Mouse (Mus musculus) heart, embryonic 10.5 days (tissue): Measurements from ENCODE around the gene Gcm1. TPM values are rescaled to one million over a fixed set of nuclear protein-coding genes. Genes with fewer than 3 reads are reported as not detected.

Experiments used
- DNase-seq: peaks from one replicate; pipeline ENCODE4 v3.0.0-alpha.2; 2017; ENCODE audit warnings: low spot score
- H3K27ac ChIP-seq: fragments of 300-500 bp; sonication (generic); 2 replicates; pipeline ENCODE4 v1.5.1; 2016; ENCODE audit warnings: mild to moderate bottlenecking
- H3K27me3 ChIP-seq: fragments of 300-500 bp; sonication (generic); 2 replicates; pipeline ENCODE4 v1.6.1; 2016; ENCODE audit warnings: mild to moderate bottlenecking; ENCODE audit not compliant: poor library complexity, insufficient read depth, severe bottlenecking
- H3K36me3 ChIP-seq: fragments of 300-500 bp; sonication (generic); 2 replicates; pipeline ENCODE4 v1.6.1; 2016; ENCODE audit warnings: mild to moderate bottlenecking, moderate library complexity
- H3K4me1 ChIP-seq: fragments of 300-500 bp; sonication (generic); 2 replicates; pipeline ENCODE4 v1.6.1; 2016; ENCODE audit warnings: mild to moderate bottlenecking
- H3K4me3 ChIP-seq: fragments of 300-500 bp; sonication (generic); 2 replicates; pipeline ENCODE4 v1.5.1; 2016; ENCODE audit warnings: mild to moderate bottlenecking, moderate library complexity
- H3K9me3 ChIP-seq: fragments of 300-500 bp; sonication (generic); 2 replicates; pipeline ENCODE4 v1.6.1; 2016; ENCODE audit warnings: mild to moderate bottlenecking, moderate library complexity
- WGBS: fragments of 180-500 bp; shearing (Covaris S2); methylation state at CpG from one replicate; pipeline ENCODE4 v1.1.7; 2016; 5-methylcytosine and 5-hydroxymethylcytosine counted together
- polyA plus RNA-seq: library from polyadenylated mRNA; unstranded; fragments of >200 nt; fragmentation: Nextera tagmentation; extraction: Ambion mirVana; gene quantifications from 2 replicates; pipeline ENCODE4 v1.2.1, GENCODE M21; 2016

Gene Gcm1
- polyA plus RNA-seq, 1 experiment from 2014 or later: not detected

DNA sequence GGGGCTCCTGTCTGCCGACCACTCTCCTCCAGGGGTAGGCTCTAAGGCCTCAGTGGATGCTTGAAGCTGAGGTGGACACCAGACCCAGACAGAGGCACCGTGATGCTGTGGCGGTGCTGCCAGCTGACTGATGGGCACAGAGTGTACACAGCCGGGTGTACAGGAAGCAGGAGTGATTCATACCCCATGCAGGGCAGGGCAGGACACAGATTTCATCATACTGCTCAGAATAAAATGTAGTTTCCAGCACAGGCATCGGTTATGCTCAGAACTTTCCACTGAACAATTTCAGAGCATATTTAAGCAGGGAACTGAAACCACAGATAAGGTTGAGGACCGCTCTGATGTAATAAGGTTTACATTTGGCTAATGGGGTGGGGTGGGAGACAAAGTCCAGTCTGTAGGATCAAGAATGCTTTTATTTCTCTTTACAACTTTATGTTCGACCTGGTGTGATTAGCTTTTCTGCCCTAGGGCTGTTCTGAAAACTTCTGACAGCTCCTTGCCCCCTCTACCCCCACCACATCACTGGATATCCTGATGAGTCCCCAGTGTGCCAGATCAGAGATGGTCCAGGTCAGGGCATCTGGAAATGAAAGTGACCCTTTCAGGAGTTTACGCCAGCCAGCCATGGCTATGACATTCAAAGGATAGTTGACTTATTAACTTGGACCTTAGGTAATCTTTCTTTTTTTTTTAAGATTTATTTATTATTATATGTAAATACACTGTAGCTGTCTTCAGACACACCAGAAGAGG is 29.4 kb upstream of the Gcm1 start:
- H3K27me3 ChIP-seq: no peaks in the 10 kb centered on the region
- DNase-seq: no peak
- 68% methylated on average over 8 of the region's 8 CpGs for WGBS
- no peak overlapping the region for H3K4me3 ChIP-seq
- peaks cover 26% of the 10 kb centered on the region for H3K4me1 ChIP-seq
- H3K9me3 ChIP-seq: no peaks in the 10 kb centered on the region
- peak overlapping the region; percentile 75; the same call in 1 of the 2 replicates for H3K27ac ChIP-seq
- H3K36me3 ChIP-seq: no peaks in the 10 kb centered on the region

DNA sequence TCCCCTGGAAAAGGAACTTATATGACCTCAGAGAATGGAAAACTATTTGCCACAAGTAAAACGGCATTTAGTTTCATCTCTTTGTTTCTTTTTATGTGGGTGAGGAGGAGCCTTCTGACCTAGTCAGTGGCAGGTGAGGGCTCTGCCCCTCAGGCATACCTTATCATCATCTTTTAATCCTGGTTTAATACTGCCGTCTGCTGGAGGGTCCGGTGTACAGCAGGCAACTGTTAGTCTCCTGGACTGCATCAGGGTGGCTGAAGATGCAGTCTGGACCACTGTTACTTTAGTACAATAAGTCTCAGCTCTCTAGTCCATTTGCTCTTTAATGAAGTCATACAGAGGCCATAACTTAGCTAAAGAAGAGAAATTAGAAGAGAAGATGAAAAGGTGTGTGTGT is 26.9 kb upstream of the Gcm1 start:
- 18% methylated on average over 3 of the region's 3 CpGs for WGBS
- no peaks in the 10 kb centered on the region for H3K27me3 ChIP-seq
- H3K9me3 ChIP-seq: no peaks in the 10 kb centered on the region
- DNase-seq: no peak
- H3K36me3 ChIP-seq: no peaks in the 10 kb centered on the region
- no peak overlapping the region for H3K4me3 ChIP-seq
- H3K27ac ChIP-seq: no peak overlapping the region
- peaks cover 24% of the 10 kb centered on the region for H3K4me1 ChIP-seq

DNA sequence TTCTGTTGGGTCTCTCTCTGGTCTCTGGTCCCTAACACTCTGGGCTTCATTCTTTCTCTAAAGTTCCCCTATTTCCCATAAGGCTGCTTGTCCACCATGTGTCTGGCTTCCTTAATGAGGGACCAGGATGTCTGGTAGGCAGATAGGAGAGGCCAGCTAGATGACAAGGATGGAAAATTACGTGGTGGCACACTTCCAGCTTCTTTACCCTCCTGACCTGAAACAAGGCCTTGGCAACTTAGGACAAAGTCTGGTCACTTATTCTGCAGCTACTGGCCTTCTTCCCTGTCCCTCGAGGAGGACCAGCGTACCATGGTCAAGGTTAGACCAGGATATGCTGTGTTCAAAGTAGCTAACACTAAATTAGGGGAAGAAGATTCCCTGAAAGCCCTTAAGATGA is 24.6 kb upstream of the Gcm1 start:
- Histone ChIP-seq H3K9me3 (no peaks in the 10 kb centered on the region), H3K4me1 (peaks cover 1% of the 10 kb centered on the region; the same call in 1 of the 2 replicates), H3K27ac (no peak overlapping the region), H3K27me3 (no peaks in the 10 kb centered on the region), H3K4me3 (no peak overlapping the region), H3K36me3 (no peaks in the 10 kb centered on the region)
- DNase-seq: no peak
- WGBS: 72% methylated on average over 3 of the region's 3 CpGs

DNA sequence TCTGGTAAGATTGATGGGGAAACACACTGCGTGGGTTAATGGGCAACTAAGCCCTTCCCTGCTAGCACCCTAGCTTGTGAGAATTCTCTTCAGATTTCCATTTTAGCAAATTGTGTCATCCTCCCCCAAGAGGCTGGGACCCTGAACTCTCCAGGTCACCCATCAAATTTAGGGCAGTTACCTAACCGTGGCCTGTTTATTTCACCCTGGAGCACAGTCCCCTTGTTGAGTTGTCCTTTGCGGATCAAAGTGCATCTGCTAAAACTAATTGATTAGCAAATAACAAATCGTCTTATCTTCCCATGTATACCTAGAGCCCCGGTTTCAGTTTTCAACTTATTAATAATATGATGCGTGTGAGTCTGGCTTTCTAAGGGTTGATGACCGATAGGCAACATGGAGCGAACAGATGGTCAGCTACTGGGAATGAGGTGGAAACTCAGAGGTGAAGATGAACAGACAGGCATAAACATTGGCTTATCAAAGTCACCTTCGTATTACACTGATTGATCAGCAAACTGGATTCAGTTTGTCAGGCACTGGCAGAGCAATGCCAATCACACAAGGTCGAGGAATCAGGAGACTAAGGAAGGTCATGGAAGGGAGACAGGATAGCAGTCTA is 20.8 kb upstream of the Gcm1 start:
- H3K4me1 ChIP-seq: no peaks in the 10 kb centered on the region
- DNase-seq: no peak
- 86% methylated on average over 10 of the region's 10 CpGs for WGBS

DNA sequence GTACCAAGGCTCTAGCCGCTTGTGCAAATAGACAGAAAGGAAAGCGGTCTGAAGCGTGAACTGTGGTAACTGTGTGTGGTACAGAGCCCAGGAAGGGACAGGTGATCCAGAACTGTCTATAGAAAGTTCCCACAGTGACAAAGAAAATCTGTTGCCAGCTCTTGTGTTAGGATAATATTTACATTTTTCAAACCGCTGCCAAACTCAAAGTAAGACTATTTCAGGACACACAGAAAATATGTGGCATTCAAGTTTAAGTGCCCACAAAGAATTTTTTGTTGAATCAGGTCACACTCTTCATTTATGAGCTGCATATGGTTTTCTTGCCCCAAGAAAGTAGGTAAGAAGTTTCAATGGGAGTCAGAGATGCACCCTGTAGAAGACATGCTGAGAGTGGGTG is 18.8 kb upstream of the Gcm1 start:
- no peak for DNase-seq
- Histone ChIP-seq H3K4me1 (no peaks in the 10 kb centered on the region), H3K9me3 (no peaks in the 10 kb centered on the region), H3K36me3 (no peaks in the 10 kb centered on the region), H3K27ac (no peak overlapping the region), H3K27me3 (no peaks in the 10 kb centered on the region), H3K4me3 (no peak overlapping the region)
- WGBS: 90% methylated on average over 4 of the region's 4 CpGs

More for the DNA sequence above, 20.8 kb upstream of the Gcm1 start:
- H3K9me3 ChIP-seq: no peaks in the 10 kb centered on the region
- H3K4me3 ChIP-seq: no peak overlapping the region
- no peak overlapping the region for H3K27ac ChIP-seq
- no peaks in the 10 kb centered on the region for H3K36me3 ChIP-seq
- no peaks in the 10 kb centered on the region for H3K27me3 ChIP-seq

DNA sequence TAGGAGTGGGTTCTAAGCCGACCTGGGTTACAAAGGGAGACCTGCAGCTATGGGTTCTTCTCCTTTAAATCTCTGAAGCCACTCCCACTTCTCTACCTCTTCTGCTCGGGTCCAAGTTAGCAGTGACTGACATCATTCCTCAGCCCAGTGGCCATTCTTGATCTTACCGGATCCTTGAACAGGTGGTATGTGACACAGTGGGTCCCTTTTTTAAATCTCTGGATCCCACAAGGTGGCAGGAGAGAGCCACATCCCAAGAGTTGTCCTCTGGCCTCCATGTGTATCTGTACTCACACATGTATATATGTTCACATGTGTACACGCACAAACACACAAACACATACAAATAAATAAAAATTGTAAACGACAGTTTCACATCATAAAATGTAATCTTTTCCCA is 16.4 kb upstream of the Gcm1 start:
- no peaks in the 10 kb centered on the region for H3K27me3 ChIP-seq
- no peaks in the 10 kb centered on the region for H3K36me3 ChIP-seq
- peaks cover 4% of the 10 kb centered on the region; the same call in 1 of the 2 replicates for H3K4me1 ChIP-seq
- DNase-seq: no peak
- 74% methylated on average over 5 of the region's 5 CpGs for WGBS
- H3K27ac ChIP-seq: no peak overlapping the region
- no peak overlapping the region for H3K4me3 ChIP-seq
- no peaks in the 10 kb centered on the region for H3K9me3 ChIP-seq

DNA sequence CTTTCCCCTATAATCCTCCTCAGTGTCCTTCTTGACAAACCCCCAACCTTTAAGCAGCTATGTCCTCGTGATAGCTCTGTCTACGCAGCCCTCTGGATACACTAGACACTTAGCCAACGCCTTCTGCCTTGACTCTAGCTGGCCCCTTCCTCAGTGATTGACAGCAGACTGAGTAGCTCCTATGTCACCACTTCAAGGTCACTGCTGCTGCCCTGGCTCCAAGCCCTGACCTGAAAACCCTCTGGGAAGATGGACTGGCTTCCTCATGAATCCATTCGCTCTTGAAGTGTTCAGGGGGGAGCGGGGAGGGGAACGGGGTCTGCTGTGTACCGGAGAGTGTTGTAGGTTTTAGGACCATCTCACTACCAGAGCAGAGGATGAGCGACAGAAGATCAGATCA is 15.9 kb upstream of the Gcm1 start:
- Histone ChIP-seq H3K4me1 (peaks cover 4% of the 10 kb centered on the region; the same call in 1 of the 2 replicates), H3K9me3 (no peaks in the 10 kb centered on the region), H3K27ac (no peak overlapping the region), H3K27me3 (no peaks in the 10 kb centered on the region), H3K36me3 (no peaks in the 10 kb centered on the region), H3K4me3 (no peak overlapping the region)
- 73% methylated on average over 8 of the region's 8 CpGs for whole genome bisulfite sequencing
- no peak for DNase-seq

DNA sequence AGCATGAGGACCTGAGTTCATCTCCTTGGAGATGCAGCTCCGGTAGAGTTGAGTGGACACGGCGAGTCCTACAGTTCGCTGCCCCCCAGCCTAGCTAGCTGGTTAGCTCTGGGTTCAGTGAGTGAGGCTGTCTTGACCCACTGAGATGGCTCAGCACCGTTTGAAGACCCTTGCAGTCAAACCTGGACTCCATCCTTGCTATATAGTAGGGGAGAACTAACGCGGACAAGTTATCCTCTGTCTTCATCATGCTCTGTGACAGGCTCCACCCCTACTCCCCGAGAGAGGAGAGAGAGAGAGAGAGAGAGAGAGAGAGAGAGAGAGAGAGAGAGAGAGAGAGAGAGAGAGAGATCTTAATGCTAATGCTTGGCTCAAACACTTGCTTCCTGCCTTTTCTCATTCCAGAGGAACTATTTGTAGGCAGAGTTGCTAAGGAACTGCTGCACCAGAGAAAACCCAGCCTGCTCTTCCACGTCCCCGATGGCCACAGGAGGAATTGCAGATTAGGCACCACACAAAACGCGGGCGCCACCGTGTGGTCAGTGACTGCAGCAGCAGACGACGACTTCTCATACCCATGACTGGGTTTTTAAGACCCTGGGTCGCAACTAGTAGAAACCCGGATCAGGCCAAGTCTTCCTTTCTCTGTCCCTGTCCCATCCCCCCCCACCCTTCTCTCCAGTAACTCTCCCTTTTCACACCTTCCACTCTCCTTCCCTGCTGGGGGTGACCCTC is 12.8 kb upstream of the Gcm1 start:
- H3K36me3 ChIP-seq: no peaks in the 10 kb centered on the region
- H3K4me3 ChIP-seq: no peak overlapping the region
- no peaks in the 10 kb centered on the region for H3K9me3 ChIP-seq
- peak; percentile 94 for DNase-seq
- peak overlapping the region; percentile 42; the same call in 1 of the 2 replicates for H3K27ac ChIP-seq
- H3K4me1 ChIP-seq: peaks cover 4% of the 10 kb centered on the region; the same call in 1 of the 2 replicates
- H3K27me3 ChIP-seq: no peaks in the 10 kb centered on the region
- 32% methylated on average over 18 of the region's 18 CpGs for WGBS

DNA sequence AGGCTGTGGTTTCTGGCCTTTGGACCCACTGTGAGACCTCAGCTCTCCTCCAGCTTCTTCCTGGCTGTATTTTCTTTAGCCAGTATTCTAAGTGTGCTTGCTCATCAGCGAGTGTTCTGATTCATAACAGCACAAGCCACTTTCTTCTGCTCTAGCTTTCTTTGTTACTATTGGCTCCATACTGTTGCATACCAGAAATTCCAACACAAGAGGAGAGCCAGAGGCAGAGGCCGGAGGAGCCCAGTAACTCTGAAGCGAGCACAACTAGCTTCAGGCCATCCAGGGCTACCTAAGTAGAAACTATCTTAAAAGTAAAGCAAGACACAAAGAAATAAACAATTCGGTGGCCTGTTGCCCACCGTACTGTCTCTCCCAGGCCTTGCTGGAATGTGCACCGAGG is 6.6 kb upstream of the Gcm1 start:
- H3K27me3 ChIP-seq: no peaks in the 10 kb centered on the region
- 40% methylated on average over 6 of the region's 6 CpGs for WGBS
- no peaks in the 10 kb centered on the region for H3K36me3 ChIP-seq
- H3K4me1 ChIP-seq: peaks cover 11% of the 10 kb centered on the region
- peak overlapping the region; percentile 81 for H3K27ac ChIP-seq
- H3K9me3 ChIP-seq: no peaks in the 10 kb centered on the region
- DNase-seq: no peak
- no peak overlapping the region; the same call in 1 of the 2 replicates for H3K4me3 ChIP-seq

DNA sequence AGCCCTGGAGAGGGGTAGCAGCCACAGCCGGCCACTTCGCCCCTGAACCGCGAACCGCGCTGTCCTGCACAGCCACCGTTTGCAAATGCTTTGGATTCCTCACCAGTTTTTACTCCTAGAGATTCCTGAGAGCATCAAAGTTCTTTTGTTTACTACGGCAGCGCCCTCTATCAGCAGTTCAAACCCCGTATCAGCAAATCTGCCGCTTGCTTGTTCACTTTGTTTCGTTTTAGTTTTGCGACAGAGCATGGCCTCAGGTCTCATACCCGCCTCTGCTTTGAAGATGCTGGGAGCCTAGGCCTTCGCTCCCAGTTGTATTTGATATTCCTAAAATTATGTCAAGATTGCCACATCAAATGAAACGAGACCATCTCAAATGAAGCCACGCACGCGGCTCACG is 5.0 kb upstream of the Gcm1 start:
- Histone ChIP-seq H3K27me3 (no peaks in the 10 kb centered on the region), H3K36me3 (no peaks in the 10 kb centered on the region), H3K4me1 (peaks cover 11% of the 10 kb centered on the region), H3K9me3 (no peaks in the 10 kb centered on the region), H3K27ac (peak overlapping the region; percentile 64), H3K4me3 (peak overlapping the region; percentile 43)
- WGBS: 21% methylated on average over 20 of the region's 20 CpGs
- no peak for DNase-seq

DNA sequence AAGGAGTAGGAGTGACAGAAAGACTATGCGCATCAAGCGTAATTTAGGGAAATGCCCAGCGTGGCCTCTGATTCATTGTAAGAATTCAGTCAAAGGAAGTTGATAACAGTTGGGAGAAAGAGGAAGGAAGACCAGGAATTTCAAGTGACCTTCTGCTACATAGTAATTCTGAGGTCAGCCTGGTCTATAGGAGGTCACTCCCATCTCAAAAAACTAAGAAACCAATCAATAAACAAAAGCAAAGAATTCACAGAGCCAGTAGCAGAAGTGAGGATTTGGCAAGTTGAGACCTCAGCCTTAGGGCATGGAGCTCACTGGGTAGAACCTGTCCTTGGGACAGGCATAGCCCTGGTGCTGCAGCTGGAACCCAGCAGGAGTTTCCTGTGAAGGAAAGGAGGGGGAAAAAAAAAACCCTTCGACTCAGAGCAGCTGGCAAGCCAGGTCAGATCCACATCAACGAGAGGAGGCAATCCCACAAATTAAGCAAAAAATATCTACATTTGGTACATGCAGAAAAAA is 1.2 kb upstream of the Gcm1 start:
- Histone ChIP-seq H3K4me3 (no peak overlapping the region), H3K4me1 (peaks cover 5% of the 10 kb centered on the region), H3K27ac (no peak overlapping the region), H3K27me3 (no peaks in the 10 kb centered on the region), H3K9me3 (no peaks in the 10 kb centered on the region), H3K36me3 (no peaks in the 10 kb centered on the region)
- no peak for DNase-seq
- WGBS: 40% methylated on average over 5 of the region's 5 CpGs

DNA sequence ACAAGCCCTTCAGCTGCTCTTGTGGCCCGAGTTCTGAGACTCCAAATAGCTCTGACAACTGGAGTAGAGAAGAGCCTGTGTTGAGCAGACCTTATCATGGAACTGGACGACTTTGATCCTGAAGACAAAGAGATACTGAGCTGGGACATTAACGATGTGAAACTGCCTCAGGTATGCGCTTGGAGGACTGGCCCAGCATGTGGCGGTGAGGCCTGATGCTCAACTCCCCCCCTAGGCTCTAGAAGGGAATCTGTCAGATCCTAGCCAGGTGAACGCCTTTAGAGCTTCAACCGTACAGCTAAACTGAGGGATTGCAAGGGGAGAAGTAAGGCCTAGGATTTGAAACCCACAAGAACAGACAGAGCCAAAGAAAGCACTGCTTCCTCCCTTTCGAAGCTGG is 2.1 kb downstream of the Gcm1 start:
- H3K4me3 ChIP-seq: no peak overlapping the region
- 58% methylated on average over 8 of the region's 8 CpGs for WGBS

DNA sequence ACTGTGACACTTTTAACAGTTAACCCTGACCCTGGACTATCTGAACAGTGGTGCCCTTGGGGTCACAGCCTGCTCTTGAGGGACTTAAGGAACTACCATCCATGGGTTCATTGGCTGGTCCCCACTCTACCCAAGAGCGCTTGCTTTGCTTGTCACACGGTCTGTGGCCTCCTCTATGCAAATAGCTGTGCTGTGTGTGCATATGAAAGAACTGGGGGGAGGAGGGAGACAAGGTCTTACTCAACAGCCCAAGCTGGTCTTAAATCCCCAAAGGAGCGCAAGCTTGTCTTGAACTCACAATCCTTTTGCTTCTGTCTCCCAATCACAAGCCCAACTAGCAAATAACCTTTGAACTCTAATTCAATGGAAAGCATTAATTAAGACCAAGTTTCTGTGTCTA is 2.6 kb downstream of the Gcm1 start:
- Histone ChIP-seq H3K4me1 (no peaks in the 10 kb centered on the region), H3K9me3 (no peaks in the 10 kb centered on the region), H3K36me3 (no peaks in the 10 kb centered on the region), H3K4me3 (no peak overlapping the region), H3K27ac (no peak overlapping the region), H3K27me3 (no peaks in the 10 kb centered on the region)
- WGBS: 81% methylated on average over 3 of the region's 3 CpGs
- no peak for DNase-seq

More for the DNA sequence above, 2.1 kb downstream of the Gcm1 start:
- H3K36me3 ChIP-seq: no peaks in the 10 kb centered on the region
- H3K27me3 ChIP-seq: no peaks in the 10 kb centered on the region
- H3K27ac ChIP-seq: no peak overlapping the region
- DNase-seq: no peak
- no peaks in the 10 kb centered on the region for H3K4me1 ChIP-seq
- no peaks in the 10 kb centered on the region for H3K9me3 ChIP-seq
